Mouse (Mus musculus) lung, postnatal 36 days (tissue): ENCODE measurements at regions not wholly inside any gene's neighbourhood (a gene's known extent, or its start where the extent isn't known, plus 50 kb on each side); places are given as distances from the start of the nearest gene placed in this dataset.
"Not testable (repeated sequence)": the region's sequence is repeated elsewhere in the genome, so short reads cannot be mapped to it uniquely, and the experiment has no call there.

ENCODE experiments used
- DNase-seq: peaks from one replicate; pipeline ENCODE4 v3.0.0; 2022; ENCODE audit warnings: mixed read lengths

DNA sequence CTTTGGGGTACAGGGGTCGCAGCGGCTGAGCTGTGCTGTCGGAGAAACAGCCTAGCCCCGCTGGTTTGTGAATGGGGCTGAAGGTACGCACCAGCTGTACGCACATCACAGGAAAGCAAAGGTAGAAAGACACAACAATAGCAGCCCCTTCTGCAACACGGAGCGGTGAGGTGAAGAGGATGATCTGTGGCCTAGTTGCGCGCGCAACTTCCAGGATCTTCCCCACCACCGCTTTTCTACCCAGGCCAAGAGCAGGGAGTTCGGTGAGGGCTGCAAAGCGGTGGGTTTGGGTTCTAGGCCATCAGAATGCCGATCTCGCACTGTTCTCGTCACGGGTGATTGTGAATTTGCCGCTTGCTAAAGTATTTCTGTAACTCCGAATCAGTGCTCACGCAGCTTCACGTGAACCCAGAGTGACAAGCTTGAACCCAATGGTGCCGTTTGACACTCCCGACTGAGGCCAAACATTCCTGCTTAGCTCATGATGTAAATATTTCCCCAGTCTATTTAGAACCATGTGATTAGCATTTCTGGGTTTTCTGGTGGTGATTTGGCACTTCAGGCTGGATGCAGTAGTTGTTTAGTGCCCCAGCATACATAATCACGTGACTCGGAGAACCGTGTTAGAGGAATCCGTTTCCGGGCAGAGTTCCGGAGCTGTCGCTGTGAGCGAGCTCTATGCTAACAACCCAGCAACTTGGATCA, 54.7 kb downstream of the Cryaa start:
- DNase-seq, result no peak

DNA sequence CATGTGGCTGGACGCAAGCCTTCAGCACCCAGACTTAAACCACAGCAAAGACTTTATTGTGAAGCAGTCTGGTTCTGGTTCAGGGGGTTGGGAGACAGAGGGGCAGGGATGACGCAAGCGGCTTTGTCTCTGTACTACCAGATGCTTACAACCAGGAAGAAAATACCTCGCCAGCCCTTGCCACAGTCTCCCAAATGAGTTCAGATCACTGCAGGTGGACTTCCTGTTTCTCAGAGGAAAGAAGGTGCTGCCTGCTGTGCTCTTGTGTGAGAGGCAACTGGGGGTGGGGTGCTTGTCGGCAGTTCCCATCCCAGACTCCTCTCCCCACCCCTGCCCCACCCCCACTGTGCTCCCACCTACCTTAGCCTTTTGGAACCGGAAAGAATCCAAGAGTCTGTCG, 56.9 kb downstream of the Cryaa start:
- peak; percentile 33 for DNase-seq

- peak; percentile 75 for DNase-seq
These were observed 59.1 kb downstream of the Cryaa start for GRCm38 (mm10) chr17:31736716-31737115.

GRCm38 (mm10) chr17:31738249-31738648, 60.6 kb downstream of the Cryaa start:
- no peak for DNase-seq

- DNase-seq, result peak; percentile 51
These were observed 62.0 kb downstream of the Cryaa start for GRCm38 (mm10) chr17:31739586-31739985.

DNA sequence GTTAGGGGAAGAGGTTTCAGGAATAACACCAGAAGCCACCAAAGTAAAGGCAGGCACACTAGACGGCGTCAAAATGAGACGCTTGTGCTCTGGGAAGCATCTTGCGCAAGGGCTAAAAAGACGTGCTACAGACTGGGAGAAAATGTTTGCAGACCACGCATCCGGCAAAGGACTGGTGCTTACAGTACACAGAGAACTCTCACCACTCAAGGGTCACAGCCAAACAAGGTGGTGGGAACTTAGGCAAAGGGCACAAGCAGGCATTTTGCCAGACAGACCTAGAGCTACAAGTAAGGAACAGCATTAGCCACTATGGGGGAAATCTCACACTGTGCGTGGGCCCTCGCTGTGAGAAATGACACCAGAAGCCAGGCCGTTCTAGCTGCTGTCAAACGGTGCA, 62.5 kb downstream of the Cryaa start:
- peak; percentile 86 for DNase-seq

DNA sequence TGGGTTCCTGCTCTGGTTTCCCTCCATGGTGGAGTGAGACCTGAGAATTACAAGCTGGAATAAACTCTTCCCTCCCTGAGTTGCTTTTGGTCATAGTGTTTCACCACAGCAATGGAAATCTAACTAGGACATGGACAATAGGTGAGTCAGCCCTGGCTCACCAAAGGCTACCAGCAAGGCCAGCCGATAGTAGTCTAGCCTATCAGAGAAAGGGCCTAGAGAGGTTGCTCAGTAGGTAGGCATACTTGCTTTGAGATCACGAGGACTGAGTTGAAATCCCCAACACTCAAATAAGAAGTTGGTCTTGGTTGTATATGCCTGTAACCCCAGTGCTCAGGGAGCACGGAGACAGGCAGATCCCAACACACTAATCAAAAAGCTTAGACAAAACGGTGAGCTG, 66.0 kb downstream of the Cryaa start:
- no peak for DNase-seq

- DNase-seq, result peak; percentile 75
These were observed 68.8 kb downstream of the Cryaa start for GRCm38 (mm10) chr17:31746198-31747111.

DNA sequence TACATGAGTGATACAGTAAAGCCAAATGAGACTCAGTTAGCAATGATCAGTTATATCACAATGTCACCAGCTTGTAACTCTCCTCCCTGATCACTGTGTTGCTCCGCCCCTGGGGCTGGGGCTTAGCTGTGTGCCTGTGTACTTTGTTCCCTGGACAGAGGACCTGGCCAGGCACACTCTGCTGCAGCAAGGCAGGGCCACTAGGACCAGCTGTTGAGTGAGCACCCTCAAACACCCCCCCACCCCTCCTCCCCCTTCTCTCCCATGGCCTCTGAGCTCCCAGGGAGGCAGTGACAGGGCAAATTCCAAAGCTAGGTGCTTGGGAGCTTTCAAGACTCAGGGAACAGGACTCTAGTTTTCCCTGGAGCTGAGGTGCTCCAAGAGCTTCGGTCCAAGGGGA, 70.0 kb downstream of the Cryaa start:
- DNase-seq, result peak; percentile 51

DNA sequence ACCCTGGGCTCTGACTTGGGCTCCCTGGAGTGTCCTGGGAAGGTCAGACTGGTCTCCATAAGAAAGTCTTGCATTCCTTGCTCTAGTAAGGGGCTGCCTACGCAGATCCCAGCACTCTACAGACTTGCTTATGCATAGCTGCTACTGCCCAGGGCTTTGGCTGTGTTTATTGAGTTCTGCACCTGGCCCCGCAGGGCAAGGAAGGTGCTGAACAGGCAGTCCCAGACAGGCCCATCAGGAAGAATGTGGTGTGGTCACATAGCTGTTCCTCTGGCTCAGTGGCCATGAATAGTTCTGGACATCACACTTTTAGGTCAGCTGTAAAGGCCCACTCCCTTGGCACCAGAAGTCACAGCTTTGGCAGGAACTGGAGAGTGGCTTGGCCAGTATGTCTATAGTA, 70.6 kb downstream of the Cryaa start:
- DNase-seq, result peak; percentile 30

GRCm38 (mm10) chr17:31748971-31749370, 71.4 kb downstream of the Cryaa start:
- DNase-seq, result no peak

GRCm38 (mm10) chr17:31751262-31751661, 73.7 kb downstream of the Cryaa start:
- DNase-seq, result peak; percentile 74

- peak; percentile 81 for DNase-seq
These were observed 75.7 kb downstream of the Cryaa start for GRCm38 (mm10) chr17:31753113-31753858.

DNA sequence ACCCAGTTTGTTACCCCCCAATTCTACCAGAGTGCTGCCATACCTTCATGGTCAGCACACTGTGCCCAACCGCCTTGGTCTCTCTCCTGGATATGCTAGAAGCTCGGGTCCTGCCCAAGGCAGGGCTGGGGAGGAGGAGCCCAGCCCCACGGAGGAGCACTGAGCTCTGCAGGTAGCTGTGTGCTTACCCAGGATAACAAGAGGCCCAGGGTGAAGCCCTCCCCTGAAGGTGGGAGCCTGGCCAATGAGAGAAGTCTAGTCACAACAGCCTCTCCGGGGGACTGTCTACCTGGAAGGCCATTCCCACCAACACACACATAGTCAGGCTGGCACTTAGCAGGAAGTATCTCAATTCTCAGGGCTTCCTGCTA, 76.2 kb downstream of the Cryaa start:
- no peak for DNase-seq

DNA sequence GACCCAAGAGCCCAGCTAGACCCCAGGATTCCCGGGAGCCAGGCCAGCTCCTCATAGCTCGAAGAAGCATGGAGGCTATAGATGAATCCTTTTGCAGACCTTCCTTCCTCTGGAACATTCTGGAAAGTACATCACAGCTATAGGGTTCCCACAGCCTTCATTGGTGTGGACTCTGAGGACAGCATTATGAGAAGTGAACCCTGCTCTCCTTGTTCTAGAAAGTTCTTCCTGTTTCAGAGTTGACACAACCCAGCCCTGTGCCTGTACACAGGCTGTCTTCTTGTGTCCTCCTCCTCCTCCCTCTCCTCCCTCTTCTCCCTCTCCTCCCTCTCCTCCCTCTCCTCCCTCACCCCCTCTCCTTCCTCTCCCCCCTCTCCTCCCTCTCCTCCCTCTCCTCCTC, 82.9 kb downstream of the Cryaa start:
- no peak for DNase-seq

DNA sequence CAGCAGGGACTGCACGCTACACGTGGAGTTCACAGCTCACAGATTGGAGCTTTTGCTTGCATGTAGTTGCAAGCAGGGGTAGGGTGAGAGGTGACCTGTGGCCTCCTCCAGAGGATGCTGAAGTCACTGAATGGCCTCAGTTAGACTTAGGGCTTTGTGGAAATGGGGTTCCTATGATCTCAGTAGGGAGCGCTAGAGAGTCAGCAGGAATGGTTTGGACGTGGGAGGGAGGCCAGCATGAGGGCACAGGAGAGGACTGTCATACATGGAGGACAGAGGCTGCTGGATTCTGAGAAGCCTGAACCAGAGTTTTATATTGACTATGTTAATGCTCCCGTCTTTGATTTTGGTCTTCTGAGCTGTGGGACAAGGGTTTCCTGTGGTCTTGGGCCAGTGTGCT, 85.5 kb downstream of the Cryaa start:
- DNase-seq, result peak; percentile 65

DNA sequence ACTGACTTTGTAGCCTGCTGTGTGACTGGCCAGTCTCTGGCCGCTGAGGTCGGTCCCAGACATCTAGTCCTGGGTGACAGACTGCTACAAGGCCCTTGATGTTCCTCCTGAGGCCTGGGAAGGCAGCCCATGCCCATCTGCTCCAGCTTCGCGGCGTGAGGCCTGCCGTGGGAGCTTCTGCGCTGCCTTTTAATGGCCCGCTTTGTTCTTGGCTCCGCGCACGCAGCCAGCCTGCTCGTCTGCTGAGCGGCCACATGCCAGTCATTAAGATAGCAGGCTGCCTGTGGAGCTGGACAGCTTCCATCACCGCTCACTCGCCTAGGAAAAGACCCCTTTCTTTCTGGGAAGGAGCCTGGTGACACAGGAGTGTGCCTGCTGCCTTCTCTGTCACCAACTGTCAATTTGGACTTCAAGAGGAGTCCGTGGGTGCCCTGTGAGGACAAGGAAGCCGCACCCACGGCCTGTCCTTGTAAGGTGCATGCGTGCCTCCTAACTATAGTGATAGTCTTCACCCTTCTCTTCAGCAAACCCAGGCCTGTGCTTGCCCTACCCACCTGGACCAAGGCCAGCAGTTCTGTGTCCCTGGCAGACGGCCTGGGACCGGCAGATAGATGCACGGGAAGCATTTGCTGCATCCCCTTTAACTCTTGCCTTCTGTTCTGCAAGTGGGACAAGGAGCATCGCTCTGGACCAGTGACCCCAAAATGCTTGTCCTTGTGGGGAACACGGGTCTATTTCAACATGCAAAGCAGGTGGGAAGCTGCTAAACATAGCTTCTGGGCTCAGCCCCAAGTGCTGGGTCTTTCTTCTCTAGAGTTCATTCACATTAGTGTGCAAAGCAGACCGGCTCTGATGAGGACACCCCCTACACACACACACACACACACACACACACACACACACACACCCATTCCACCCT, 88.6 kb downstream of the Sik1 start:
- DNase-seq, result peak; percentile 73

DNA sequence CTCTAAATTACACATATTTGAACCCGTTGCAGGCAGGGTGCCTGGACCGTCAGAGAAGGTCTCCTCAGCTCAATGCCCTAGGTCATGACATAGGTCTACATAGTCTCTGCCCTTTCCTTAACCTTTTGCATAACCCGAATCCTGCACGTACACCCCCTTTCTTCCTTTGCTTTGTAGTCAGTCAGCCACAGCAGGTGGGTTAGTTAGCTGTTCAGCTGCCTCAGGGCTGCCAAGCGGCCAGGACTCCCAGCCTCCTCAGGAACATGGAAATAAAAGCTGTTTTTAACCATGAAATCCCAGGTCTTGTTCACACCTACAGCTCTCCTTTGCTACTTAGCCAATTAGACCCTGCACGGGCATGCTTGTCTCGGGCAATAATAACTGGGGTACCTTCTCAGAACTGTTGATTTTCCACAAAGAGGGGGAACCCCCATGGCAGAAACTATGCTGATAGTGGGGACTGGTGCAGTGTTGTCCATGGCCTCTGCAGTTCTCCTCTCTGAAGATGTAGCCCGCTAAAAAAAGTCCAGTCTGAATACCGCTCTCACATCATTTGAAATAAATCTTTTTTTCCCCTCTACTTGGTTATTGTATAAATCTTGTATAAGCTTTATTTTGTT, 83.3 kb downstream of the Sik1 start:
- DNase-seq, result no peak

DNA sequence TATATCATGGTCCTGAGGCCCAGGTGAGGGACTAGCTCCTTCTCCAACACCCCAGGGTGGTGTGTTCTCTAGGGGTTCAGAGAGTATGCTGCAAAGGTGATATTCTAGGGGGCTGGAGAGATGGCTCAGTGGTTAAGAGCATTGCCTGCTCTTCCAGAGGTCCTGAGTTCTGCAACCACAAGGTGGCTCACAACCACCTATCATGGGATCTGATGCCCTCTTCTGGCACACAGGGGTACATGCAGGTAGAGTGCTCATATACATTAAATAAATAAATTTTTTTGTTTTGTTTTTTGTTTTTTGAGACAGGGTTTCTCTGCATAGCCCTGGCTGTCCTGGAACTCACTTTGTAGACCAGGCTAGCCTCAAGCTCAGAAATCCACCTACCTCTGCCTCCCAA, 81.7 kb downstream of the Sik1 start:
- not testable (repeated sequence) for DNase-seq

DNA sequence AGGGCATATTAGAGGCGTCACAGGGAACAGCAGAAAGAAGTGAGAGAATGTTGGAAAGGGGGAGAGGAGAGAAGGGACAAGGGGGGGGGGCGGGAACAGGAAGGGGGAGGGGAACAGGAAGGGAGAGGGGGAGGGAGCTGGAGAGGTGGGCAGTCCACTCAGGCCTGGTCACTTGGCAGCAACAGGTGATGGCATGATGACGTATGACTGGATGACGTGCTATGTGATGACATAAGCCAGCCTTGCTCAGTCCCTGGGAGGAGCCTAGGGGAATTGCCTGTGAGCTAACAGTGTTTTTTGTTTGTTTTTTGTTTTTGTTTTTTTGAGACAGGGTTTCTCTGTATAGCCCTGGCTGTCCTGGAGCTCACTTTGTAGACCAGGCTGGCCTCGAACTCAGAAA, 80.6 kb downstream of the Sik1 start:
- no peak for DNase-seq

DNA sequence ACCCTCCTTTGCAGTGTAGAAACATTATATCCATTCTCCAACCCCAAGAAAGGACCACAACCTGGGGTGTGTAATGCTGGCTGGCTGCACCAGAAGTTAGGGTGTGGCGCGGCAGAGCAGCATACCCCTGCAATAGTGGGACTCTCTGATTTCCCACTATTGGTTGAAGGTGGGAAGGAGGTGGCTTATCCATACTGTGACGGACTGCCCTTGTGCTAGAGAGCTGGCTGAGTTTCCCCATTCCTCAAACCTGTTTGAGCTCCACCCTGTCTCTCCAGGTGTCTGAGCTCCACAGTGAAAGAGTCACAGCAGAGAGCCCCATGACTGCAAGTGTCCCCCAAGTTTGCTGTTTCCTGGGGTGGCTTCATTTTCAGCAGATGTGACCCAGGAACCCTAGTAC, 79.6 kb downstream of the Sik1 start:
- DNase-seq, result no peak
